Mouse (Mus musculus) Patski (cell line): ENCODE data around the gene Rab11b. TPM values are rescaled to one million over a fixed set of nuclear protein-coding genes. Genes with fewer than 3 reads are reported as not detected.
A peak's percentile ranks its signal among the peaks of the same experiment; 100 is the strongest.

Experiments used
- ATAC-seq: fragments of 100-300 bp; one replicate; pipeline ENCODE4 v1.8.0; 2021
- CTCF ChIA-PET: fragments of 350-600 bp; sonication (Branson Sonifier 250); formaldehyde crosslinking; loops from one replicate; lab custom pipeline; 2022; ENCODE audit warnings: inconsistent platforms; lab: Charles Lee
- POLR2A ChIA-PET: fragments of 350-600 bp; sonication (Branson Sonifier 250); formaldehyde crosslinking; loops from one replicate; lab custom pipeline; 2022; ENCODE audit warnings: antibody characterized with exemption, inconsistent platforms; lab: Charles Lee
- DNase-seq: peaks from one replicate; pipeline ENCODE4 v3.0.0-alpha.2; 2011; ENCODE audit warnings: low read depth, low spot score
- H3K27me3 ChIP-seq: fragments of 371-371 bp; one replicate; pipeline ENCODE4 v1.5.1; 2021
- CTCF ChIP-seq: fragments of 100-300 bp; IDR thresholded peaks from one replicate; pipeline ENCODE4 v1.5.1; 2021
- in situ Hi-C: fragments of 300-500 bp; cut with MboI; formaldehyde crosslinking; loops from 3 replicates; pipeline ENCODE4 v1.11.1; 2018; ENCODE audit warnings: low pct_unique_long_range_greater_than_20kb, mixed read lengths
- polyA plus RNA-seq: library from polyadenylated mRNA; unstranded; gene quantifications from one replicate; pipeline ENCODE4 v1.2.3, GENCODE M21; 2021

Gene Rab11b
- polyA plus RNA-seq, 1 experiment from 2014 or later, result 222 TPM

DNA sequence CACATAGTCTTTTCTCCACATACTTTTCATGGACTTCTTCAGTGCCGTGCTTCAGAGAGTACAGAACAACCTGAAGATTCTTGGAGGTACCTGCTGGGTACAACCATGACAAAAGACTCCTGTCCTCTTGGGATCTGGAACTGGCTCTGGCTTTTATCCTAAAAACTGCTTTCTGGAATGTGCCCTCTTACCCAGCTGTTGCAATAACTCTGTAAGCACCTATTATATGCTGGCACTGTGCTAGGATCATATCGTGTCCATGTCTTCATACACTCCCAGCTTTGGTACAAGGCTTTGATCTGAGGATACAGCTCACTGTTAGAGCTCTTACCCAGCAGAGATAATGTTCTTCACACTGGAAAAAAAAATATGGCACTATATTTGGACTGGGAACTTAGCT is 24.6 kb upstream of the Rab11b start:
- no peak for TF ChIP-seq CTCF
- ChIA-PET CTCF (interaction anchor here (1.1 kb wide), 1 partner anchor 24 kb away, joined by 3 read pairs; the partner anchor contains the start of gene Rab11b), POLR2A (interaction anchor here (1.5 kb wide), 1 partner anchor 25 kb away, joined by 4 read pairs; the partner anchor contains the start of gene Rab11b)
- ATAC-seq (no peak), DNase-seq (no peak)
- no peaks in the 10 kb centered on the region for H3K27me3 ChIP-seq
- in situ Hi-C loops, result loop anchor here (5.0 kb wide), 1 partner anchor 38 kb away; no protein-coding TSS in a partner anchor

DNA sequence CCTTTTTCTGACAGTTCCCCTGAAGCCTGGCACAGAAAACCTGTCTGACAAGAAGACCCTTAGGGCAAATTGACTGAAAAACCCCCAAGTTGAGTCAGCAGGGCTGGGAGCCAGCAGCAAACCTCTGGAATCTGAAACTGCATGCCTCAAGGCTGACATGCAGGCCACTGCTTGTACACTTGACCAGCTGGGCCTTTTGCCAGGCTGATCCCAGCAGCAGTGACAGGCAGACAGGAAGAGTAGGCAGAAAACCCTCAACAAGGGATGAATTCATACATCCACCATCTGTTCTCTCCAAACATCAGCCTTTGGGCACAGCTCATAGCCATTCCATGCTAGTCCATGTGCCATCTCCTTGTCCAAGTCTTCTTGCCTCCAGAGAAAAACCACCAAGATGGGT is 23.1 kb upstream of the Rab11b start:
- CTCF ChIA-PET, result interaction anchor here (1.0 to 2.1 kb wide), 4 partner anchors 12 to 44 kb away, joined by 3 to 6 read pairs (median 4); partner anchors contain the start of gene Rab11b
- TF ChIP-seq CTCF, result no peak
- POLR2A ChIA-PET, result interaction anchor here (2.1 kb wide), 1 partner anchor 24 kb away, joined by 7 read pairs; the partner anchor contains the start of gene Rab11b
- in situ Hi-C loops, result loop anchor here (5.0 kb wide), 1 partner anchor 36 kb away; no protein-coding TSS in a partner anchor
- peak; percentile 99 for DNase-seq
- ATAC-seq, result peak; percentile 85
- H3K27me3 ChIP-seq, result no peaks in the 10 kb centered on the region

DNA sequence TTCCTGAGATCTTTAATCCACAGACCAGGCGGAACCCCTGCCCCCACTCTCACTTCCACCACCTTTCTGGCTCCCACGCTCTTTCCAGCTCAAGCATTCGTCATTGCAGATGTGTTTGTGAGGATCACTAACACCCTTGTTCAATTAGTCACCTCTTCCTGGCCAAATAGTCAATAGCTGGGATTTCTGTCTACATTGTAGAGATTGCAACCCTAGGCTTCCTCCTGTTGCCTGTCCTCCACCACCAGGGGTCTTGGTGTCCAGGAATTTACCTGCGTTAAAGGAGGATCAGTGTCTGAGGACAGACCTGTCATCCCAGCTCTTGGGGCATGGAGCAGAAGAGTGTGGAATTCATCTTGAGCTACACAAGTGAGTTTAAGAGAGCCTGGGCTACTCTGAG is 21.7 kb upstream of the Rab11b start:
- CTCF ChIA-PET, result interaction anchor here (1.7 to 2.1 kb wide), 2 partner anchors 22 to 24 kb away, joined by 4 to 6 read pairs; partner anchors contain the start of gene Rab11b
- no peak for TF ChIP-seq CTCF
- no peak for ATAC-seq
- H3K27me3 ChIP-seq, result no peaks in the 10 kb centered on the region
- in situ Hi-C loops, result loop anchor here (5.0 kb wide), 1 partner anchor 35 kb away; no protein-coding TSS in a partner anchor
- POLR2A ChIA-PET, result interaction anchor here (0.8 to 2.1 kb wide), 3 partner anchors 22 to 31 kb away, joined by 3 to 7 read pairs (median 3); partner anchors contain the start of gene Rab11b
- DNase-seq, result no peak

DNA sequence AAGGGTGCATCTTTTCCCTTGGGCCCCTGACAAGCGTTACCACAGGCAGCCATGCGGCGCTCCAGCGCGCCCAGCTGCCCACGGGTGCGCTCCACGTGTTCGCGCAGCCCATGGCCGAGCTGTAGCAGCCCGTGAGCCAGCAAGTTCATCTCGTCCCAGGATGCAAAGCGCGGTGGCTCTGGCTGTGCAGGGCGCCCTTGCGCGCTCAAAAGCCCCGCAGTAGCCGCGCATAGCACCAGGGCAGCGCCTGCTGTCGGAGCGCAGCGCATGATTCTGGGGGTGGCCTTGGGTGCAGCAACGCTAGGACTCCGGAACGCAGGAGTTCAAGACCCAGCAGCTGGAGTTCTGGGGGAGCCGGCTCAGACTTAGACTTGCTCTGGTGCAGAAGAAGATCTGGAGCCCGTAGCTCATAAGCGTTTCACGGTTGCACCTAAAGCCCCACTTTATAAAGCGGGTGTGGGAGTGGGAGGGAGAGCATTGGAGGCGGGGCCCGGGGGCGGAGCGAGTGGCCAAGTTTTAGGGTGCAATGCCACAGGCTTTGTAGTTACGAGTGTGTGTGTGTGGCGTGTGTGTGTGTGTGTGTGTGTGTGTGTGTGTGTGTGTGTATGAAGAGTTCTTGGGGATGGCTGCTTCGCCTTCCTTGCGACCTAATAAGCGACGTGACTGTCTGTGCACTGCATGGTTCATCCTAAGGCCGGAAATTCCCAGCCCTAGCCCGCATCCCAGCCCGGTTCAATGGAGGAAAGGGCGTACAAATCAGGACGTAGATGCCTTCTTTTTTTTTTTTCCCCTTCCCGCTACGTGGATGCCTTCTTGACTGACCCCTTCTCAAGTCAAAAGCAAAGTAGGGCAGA is 21.0 kb upstream of the Rab11b start, which contains the start of gene Angptl4:
TSS of gene Angptl4 (minus strand) at position 707 of the 854 bp plus-strand sequence.
- CTCF ChIA-PET, result interaction anchor here (2.1 kb wide), 1 partner anchor 23 kb away, joined by 6 read pairs; no protein-coding TSS in a partner anchor
- TF ChIP-seq CTCF, result no peak
- DNase-seq, result no peak

GRCm38 (mm10) chr17:33780431-33780830 is 20.1 kb upstream of the Rab11b start:
- no peaks in the 10 kb centered on the region for H3K27me3 ChIP-seq
- POLR2A ChIA-PET, result interaction anchor here (1.2 kb wide), 1 partner anchor 44 kb away, joined by 4 read pairs; the partner anchor contains the start of genes Ndufa7 and Rps28
- CTCF ChIA-PET, result no interaction called here
- TF ChIP-seq CTCF, result no peak
- in situ Hi-C loops, result loop anchor here (5.0 kb wide), 1 partner anchor 33 kb away; no protein-coding TSS in a partner anchor
- no peak for ATAC-seq
- DNase-seq, result no peak

More for the DNA sequence above, 21.0 kb upstream of the Rab11b start, which contains the start of gene Angptl4:
- POLR2A ChIA-PET, result interaction anchor here (2.1 kb wide), 1 partner anchor 22 kb away, joined by 7 read pairs; the partner anchor contains the start of gene Rab11b
- H3K27me3 ChIP-seq, result no peaks in the 10 kb centered on the region
- in situ Hi-C loops, result loop anchor here (5.0 kb wide), 1 partner anchor 34 kb away; no protein-coding TSS in a partner anchor
- no peak for ATAC-seq

DNA sequence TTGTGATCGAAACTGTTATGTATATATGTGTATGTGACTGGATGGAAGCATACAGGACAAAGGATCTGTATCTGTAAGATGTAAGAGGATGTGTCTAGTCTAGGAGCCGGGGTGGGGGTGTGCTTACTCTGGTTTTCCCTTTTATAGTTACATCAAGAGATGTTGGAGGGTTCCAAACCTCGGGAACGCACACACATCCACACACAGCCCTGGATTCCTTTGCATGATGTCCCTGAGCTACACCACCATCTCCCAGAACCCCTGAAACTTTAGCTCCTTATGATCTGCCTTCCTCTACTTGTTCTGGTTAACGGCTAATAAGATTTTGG is 19.6 kb upstream of the Rab11b start:
- POLR2A ChIA-PET, result interaction anchor here (1.2 kb wide), 1 partner anchor 45 kb away, joined by 4 read pairs; the partner anchor contains the start of genes Ndufa7 and Rps28
- DNase-seq (no peak), ATAC-seq (no peak)
- TF ChIP-seq CTCF, result no peak
- CTCF ChIA-PET, result interaction anchor here (0.9 to 3.2 kb wide), 5 partner anchors 19 to 47 kb away, joined by 3 to 14 read pairs (median 5); partner anchors contain the start of gene Rab11b
- no peaks in the 10 kb centered on the region for H3K27me3 ChIP-seq
- in situ Hi-C loops, result loop anchor here (5.0 kb wide), 1 partner anchor 33 kb away; no protein-coding TSS in a partner anchor

GRCm38 (mm10) chr17:33779271-33779966 is 19.1 kb upstream of the Rab11b start:
- ChIA-PET POLR2A (interaction anchor here (1.2 to 2.2 kb wide), 2 partner anchors 21 to 45 kb away, joined by 4 to 11 read pairs; partner anchors contain the start of genes Ndufa7 and Rps28), CTCF (interaction anchor here (0.9 to 3.2 kb wide), 7 partner anchors 14 to 49 kb away, joined by 3 to 14 read pairs (median 4); partner anchors contain the start of gene Rab11b)
- TF ChIP-seq CTCF, result no peak
- no peaks in the 10 kb centered on the region for H3K27me3 ChIP-seq
- in situ Hi-C loops, result no loop called here
- peak; percentile 63 for ATAC-seq
- DNase-seq, result peak; percentile 100

DNA sequence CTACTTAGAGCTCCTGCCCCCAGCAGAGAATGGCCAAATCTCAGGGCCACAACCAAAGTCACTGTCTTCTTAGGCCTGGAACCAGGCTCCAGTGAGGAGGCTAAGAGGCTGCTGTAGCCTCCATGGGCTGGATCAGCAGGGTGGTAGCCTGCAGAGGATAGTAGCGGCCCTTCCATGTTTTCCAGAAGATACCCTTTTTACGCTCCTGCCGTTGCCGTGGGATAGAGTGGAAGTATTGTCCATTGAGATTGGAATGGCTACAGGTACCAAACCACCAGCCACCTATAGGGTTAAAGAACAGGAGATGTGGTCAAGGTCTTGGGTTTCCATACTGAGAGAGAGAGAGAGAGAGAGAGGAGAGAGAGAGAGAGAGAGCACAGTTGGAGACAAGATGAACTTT is 15.0 kb upstream of the Rab11b start:
- H3K27me3 ChIP-seq, result no peaks in the 10 kb centered on the region
- in situ Hi-C loops, result no loop called here
- CTCF ChIA-PET, result interaction anchor here (1.1 kb wide), 1 partner anchor 14 kb away, joined by 5 read pairs; the partner anchor contains the start of gene Rab11b
- no peak for TF ChIP-seq CTCF
- POLR2A ChIA-PET, result no interaction called here
- ATAC-seq, result no peak
- DNase-seq, result no peak

- no peak for TF ChIP-seq CTCF
- ATAC-seq (no peak), DNase-seq (no peak)
- ChIA-PET CTCF (interaction anchor here (1.1 kb wide), 1 partner anchor 14 kb away, joined by 5 read pairs; the partner anchor contains the start of gene Rab11b), POLR2A (no interaction called here)
- in situ Hi-C loops, result no loop called here
- no peaks in the 10 kb centered on the region for H3K27me3 ChIP-seq
Observed at GRCm38 (mm10) chr17:33774573-33775155, 14.3 kb upstream of the Rab11b start.
